Mouse (Mus musculus) heart, postnatal 4 days (tissue): ENCODE data around the gene Clhc1. TPM values are rescaled to one million over a fixed set of nuclear protein-coding genes. Genes with fewer than 3 reads are reported as not detected.
"Not testable (repeated sequence)": the region's sequence is repeated elsewhere in the genome, so short reads cannot be mapped to it uniquely, and the experiment has no call there.

Source experiments
- DNase-seq: peaks from one replicate; pipeline ENCODE4 v3.0.0; 2021
- total RNA-seq, 2 experiments: library from RNA; stranded (reverse); gene quantifications; 2 replicates each; pipeline ENCODE4 v1.2.3; 2021

The Clhc1 gene
- under 1 TPM in 1 of 2 experiments, not detected in 1; 0.18 TPM for total RNA-seq

GRCm38 (mm10) chr11:29547752-29548503 lies at the start of gene Clhc1, which contains the start of gene Rps27a:
Gene Clhc1, plus strand, starts transcription at chr11:29547950.
Gene Rps27a, minus strand, starts transcription at chr11:29548109.
- peak; percentile 96 for DNase-seq

- no peak for DNase-seq
Observed at GRCm38 (mm10) chr11:29503948-29504893, 43.5 kb upstream of the Clhc1 start.

GRCm38 (mm10) chr11:29504899-29505625 lies 42.7 kb upstream of the Clhc1 start:
- no peak for DNase-seq

- DNase-seq: no peak
Observed at GRCm38 (mm10) chr11:29509421-29509820, 38.3 kb upstream of the Clhc1 start.

DNA sequence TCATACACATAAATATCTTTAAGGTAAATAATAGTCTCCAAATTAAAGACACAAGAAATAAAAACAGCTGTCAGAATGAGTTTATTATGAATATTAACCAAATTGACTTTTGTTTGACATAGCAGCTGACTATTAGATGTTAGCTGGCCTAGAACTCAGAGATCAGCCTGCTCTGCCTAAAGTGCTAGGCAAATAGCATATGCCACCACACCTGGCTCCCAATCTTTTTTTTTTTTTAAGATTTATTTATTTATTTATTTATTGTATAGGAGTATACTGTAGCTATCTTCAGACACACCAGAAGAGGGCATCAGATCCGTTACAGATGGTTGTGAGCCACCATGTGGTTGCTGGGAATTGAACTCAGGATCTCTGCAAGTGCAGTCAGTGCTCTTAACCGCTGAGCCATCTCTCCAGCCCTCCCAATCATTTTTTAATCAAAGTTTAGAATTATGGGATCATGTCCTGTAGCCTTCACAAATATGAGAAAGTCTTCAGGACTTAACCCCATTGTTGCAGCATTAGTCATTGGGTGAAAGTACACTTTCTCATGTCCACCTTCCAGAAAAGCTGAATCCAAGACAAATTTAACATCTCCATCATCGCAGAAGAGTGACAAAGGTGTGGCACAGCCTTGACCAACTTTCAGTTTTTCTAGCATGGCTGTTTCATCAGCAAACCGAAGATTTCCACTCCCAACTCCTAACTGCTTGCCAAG lies 34.8 kb upstream of the Clhc1 start:
- DNase-seq: no peak

DNA sequence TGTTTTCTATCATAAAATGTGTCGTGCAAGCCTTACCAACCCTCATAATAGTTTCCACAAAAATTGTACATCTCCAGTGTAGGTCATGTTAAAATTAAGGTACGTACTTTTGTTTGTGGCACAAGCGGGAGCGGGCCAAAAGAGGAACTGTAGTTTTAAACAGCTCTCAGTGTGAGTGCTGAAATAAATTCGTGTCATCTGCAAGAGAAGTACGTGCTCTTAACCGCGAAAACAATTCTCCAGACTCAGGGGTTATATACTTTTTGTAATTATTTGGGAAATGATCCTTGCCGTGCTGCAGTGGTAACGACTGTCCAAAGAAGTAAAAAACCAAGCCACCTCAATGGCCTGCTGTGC lies 33.4 kb upstream of the Clhc1 start:
- DNase-seq: no peak

DNA sequence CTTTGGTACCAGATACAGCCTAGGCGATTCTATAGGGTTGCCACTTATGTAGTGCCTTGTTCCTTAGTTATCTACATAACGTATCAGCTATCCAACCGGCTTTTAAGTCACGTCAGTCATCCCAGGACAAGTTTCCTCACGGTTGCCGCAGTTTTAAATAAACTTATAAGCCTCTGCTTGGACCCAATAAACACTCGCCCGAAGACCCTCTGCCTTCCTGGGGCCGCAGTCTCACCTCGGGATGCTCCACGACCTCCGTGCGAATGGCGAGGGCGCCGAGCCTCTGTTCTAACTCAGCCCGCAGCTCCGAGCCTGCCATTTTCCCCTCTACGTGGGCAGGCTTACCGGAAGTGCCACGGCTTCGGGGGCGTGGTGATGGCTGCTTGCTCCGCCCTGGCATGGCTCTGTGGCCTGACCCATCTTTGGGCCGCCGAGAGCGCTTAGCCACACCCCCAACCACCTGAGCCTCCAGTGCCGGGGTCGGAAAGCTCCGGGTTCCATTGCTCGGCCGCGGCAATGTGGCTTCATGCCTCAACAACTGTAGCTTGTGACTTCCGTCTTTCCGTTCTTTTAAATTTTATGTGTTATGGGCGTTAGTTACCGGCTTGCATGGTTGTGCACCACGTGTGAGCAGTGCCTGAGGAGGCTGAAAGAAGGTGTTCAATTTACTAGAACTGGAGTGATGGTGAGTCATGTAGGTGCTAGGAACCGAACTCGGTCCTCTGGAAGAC lies 32.9 kb upstream of the Clhc1 start, which contains the start of gene Prorsd1:
TSS of gene Prorsd1 (minus strand) at position 352 of the 731 bp plus-strand sequence.
- peak; percentile 92 for DNase-seq

GRCm38 (mm10) chr11:29525988-29526794 lies 21.6 kb upstream of the Clhc1 start, which contains the start of gene Mtif2:
Gene Mtif2, plus strand, starts transcription at chr11:29526408.
- DNase-seq: peak; percentile 83

- no peak for DNase-seq
Observed at GRCm38 (mm10) chr11:29538201-29538600, 9.5 kb upstream of the Clhc1 start.

DNA sequence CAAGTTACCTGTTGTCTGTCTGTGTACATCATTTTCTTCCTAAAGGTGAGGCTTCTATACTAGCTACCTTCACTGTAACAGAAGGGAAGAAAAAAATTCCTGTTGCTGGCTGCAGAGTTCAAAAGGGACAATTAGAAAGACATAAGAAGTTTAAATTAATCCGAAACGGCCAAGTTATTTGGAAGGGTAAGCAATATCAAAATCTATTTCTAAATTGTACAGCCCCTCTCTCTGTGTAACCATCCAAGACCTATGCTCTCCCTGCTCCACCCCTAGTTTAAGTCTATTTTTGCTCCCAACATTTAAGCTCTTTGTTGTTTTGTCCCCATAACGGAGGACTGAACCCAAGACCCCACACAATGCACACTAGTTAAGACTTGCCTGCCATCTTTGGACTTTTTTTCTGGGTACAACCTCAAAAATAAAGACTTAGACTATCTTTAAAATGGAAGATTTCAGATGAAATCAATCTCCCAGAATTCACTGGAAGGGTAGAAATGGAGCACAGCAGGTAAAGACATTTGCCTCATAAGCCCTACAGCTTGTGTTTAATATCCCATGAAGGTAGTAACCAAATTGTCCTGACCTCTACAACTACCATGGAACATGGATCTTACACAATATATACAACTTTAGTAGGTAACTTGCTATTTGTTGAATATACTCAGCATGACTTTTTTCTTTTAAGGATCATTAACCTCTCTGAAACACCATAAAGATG lies 3.4 kb upstream of the Clhc1 start:
- DNase-seq: no peak

- not testable (repeated sequence) for DNase-seq
Observed at GRCm38 (mm10) chr11:29545150-29545752, 2.5 kb upstream of the Clhc1 start.

- not testable (repeated sequence) for DNase-seq
Observed at GRCm38 (mm10) chr11:29546297-29546696, 1.5 kb upstream of the Clhc1 start.

DNA sequence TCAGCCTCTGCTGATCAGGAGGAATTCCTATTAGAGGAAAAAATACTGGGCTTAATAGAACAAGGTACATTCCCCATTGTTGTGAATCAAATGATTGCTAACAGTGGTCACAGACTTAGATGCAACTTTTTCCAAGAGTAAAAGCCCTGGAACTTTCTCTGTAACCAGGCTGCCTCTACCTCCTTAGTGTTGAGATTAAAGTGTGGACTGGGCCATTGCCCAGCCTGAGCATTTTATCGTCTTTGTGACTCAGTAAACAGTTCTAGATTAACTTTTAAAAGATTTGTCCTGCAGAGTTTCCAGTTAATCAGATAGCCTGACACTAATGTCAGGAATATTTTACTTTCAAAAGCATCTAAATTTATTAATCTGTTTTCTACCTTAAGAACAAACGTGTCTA lies 988 bp upstream of the Clhc1 start:
- DNase-seq: no peak

- no peak for DNase-seq
Observed at GRCm38 (mm10) chr11:29547249-29547751, 450 bp upstream of the Clhc1 start.

GRCm38 (mm10) chr11:29548504-29549424 lies 1.0 kb downstream of the Clhc1 start:
- no peak for DNase-seq

DNA sequence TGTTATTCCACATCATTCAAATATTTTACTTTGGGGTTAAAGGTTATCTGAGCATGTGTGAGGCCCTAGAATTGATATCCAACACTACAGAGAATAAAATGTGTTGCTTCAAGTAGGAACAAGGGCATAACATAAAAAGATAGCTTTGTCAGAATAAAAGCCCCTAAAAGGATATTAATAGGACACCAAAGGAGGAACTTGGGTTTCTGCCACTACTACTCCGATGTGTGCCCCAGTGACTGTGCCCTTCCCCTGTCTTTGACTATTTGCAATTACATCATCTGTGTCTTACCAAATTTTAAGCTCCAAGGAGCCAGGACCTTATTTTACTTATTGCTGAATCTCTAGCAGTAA lies 1.7 kb downstream of the Clhc1 start:
- peak; percentile 17 for DNase-seq

GRCm38 (mm10) chr11:29560452-29560851 lies 12.7 kb downstream of the Clhc1 start:
- no peak for DNase-seq

DNA sequence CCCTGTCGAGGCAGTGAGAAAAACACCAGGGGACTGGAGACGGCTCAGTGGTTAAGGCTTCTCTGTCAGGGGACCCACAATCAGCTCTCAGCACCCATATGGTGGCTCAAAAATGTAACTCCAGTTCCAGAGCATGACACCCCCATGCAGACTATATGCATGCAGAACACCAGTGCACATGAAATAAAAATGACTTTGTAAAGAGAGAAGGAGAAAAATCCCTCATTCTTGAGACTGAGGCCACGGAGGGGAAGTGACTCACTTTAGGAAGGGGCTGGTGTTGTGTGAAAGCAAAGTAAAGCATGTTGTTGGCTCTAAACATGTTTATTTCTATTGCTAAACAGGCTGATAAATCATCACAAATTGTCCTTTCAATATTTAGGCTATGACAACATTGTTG lies 13.2 kb downstream of the Clhc1 start:
- no peak for DNase-seq
